8 mouse cellular contexts compared by ENCODE assay signal in genomic region chr15:79229058-79229821, GRCm38 (mm10). TPM values are rescaled to one million over a fixed set of nuclear protein-coding genes. Genes with fewer than 3 reads are reported as not detected.
DNase-seq lines count a peak whose midpoint lies in the region; ATAC-seq and TF ChIP-seq lines count a peak whose summit lies in the region.

Gene Pick1, plus strand, starts transcription at chr15:79229173.
Gene Gm49486, plus strand, starts transcription at chr15:79229391.

- no peaks in the 10 kb centered on the region for H3K27me3 ChIP-seq in heart, embryonic 15.5 days
- no peaks in the 10 kb centered on the region for H3K27me3 ChIP-seq in liver, embryonic 14.5 days (ENCODE audit: control insufficient read depth, insufficient read depth, low read length)
- no peaks in the 10 kb centered on the region for H3K27me3 ChIP-seq in neural tube, embryonic 11.5 days (ENCODE audit: control insufficient read depth, insufficient read depth, low read length)
- H3K27me3 ChIP-seq in stomach, postnatal 0 days (ENCODE audit: control insufficient read depth, insufficient read depth, low read length) = no peaks in the 10 kb centered on the region

- peak; percentile 81 for ATAC-seq in heart, embryonic 15.5 days (replicated peaks; ENCODE audit: insufficient number of reproducible peaks, insufficient read depth, low FRiP score, low read depth)
- ATAC-seq in liver, embryonic 14.5 days (ENCODE audit: insufficient read depth) = peak; percentile 79
- peak; percentile 84 for ATAC-seq in neural tube, embryonic 11.5 days (ENCODE audit: insufficient read depth, low FRiP score, low TSS enrichment)
- ATAC-seq in stomach, postnatal 0 days (ENCODE audit: low FRiP score, low TSS enrichment) = peak; percentile 84

- peak within 1 kb of the TSS; percentile 97 for H3K27ac ChIP-seq in brown adipose tissue, adult 24 weeks (replicated peaks; ENCODE audit: low read depth, low read length)
- peak within 1 kb of the TSS; percentile 96 for H3K27ac ChIP-seq in heart, embryonic 15.5 days
- H3K27ac ChIP-seq in liver, embryonic 14.5 days = peak within 1 kb of the TSS; percentile 63
- peak within 1 kb of the TSS; percentile 97 for H3K27ac ChIP-seq in neural tube, embryonic 11.5 days (ENCODE audit: low read depth, low read length)
- H3K27ac ChIP-seq in stomach, postnatal 0 days (replicated peaks) = peak within 1 kb of the TSS; percentile 96

- H3K4me3 ChIP-seq in brown adipose tissue, adult 24 weeks (ENCODE audit: insufficient read depth, low read depth, low read length) = peak within 1 kb of the TSS; percentile 78
- peak within 1 kb of the TSS; percentile 87 for H3K4me3 ChIP-seq in heart, embryonic 15.5 days
- H3K4me3 ChIP-seq in liver, embryonic 14.5 days (ENCODE audit: insufficient read depth in 1 of 2, low read depth in 2 of 2, low read length in 2 of 2) = peak within 1 kb of the TSS; percentile 74 to 76
- H3K4me3 ChIP-seq in neural tube, embryonic 11.5 days (ENCODE audit: low read depth, low read length) = peak within 1 kb of the TSS; percentile 89
- peak within 1 kb of the TSS; percentile 72 for H3K4me3 ChIP-seq in stomach, postnatal 0 days (ENCODE audit: low read depth, low read length)

- TF ChIP-seq EP300 in liver, embryonic 14.5 days (IDR thresholded peaks at IDR 0.05; ENCODE audit: low read depth) = no peak
- TF ChIP-seq EP300 in stomach, postnatal 0 days (optimal IDR thresholded peaks at IDR 0.05) = no peak

- peak; percentile 90 for DNase-seq in CD4-positive, CD25-positive, alpha-beta regulatory T cell, adult 2 months (ENCODE audit: low read depth, low spot score)
- DNase-seq in fibroblast of lung, adult 2 months (ENCODE audit: low read depth) = peak; percentile 60
- peak; percentile 92 to 95 for DNase-seq in kidney, postnatal 25 days
- peak; percentile 63 to 73 (median 71) for DNase-seq in liver, embryonic 14.5 days (ENCODE audit: low read depth in 3 of 3, low spot score in 3 of 3)
- DNase-seq in neural tube, embryonic 11.5 days (ENCODE audit: low spot score) = peak; percentile 94
- DNase-seq in stomach, postnatal 0 days (ENCODE audit: low spot score) = peak; percentile 91

- H3K4me1 ChIP-seq in brown adipose tissue, adult 24 weeks (ENCODE audit: control insufficient read depth, insufficient read depth, insufficient read length, low read length) = peaks cover 4% of the 10 kb centered on the region
- H3K4me1 ChIP-seq in heart, embryonic 15.5 days (replicated peaks) = peaks cover 13% of the 10 kb centered on the region
- peaks cover 6 to 7% of the 10 kb centered on the region in 2 experiments for H3K4me1 ChIP-seq in liver, embryonic 14.5 days (replicated peaks; ENCODE audit: control insufficient read depth in 2 of 2, insufficient read depth in 2 of 2, low read length in 1 of 2)
- peaks cover 14% of the 10 kb centered on the region for H3K4me1 ChIP-seq in neural tube, embryonic 11.5 days (ENCODE audit: control insufficient read depth, insufficient read depth, low read length)
- peaks cover 3% of the 10 kb centered on the region; the same call in 1 of the 2 replicates for H3K4me1 ChIP-seq in stomach, postnatal 0 days (replicated peaks; ENCODE audit: control insufficient read depth, insufficient read depth)

- H3K36me3 ChIP-seq in heart, embryonic 15.5 days = peaks cover 7% of the 10 kb centered on the region; the same call in 1 of the 2 replicates
- H3K36me3 ChIP-seq in liver, embryonic 14.5 days (replicated peaks; ENCODE audit: control insufficient read depth, insufficient read depth, low read depth) = no peaks in the 10 kb centered on the region
- no peaks in the 10 kb centered on the region; the same call in 1 of the 2 replicates for H3K36me3 ChIP-seq in neural tube, embryonic 11.5 days (ENCODE audit: control insufficient read depth, insufficient read depth, low read length)
- H3K36me3 ChIP-seq in stomach, postnatal 0 days (ENCODE audit: control insufficient read depth, insufficient read depth, low read length) = peaks cover 3% of the 10 kb centered on the region; the same call in 1 of the 2 replicates

- no peaks in the 10 kb centered on the region for H3K9me3 ChIP-seq in heart, embryonic 15.5 days (replicated peaks)
- H3K9me3 ChIP-seq in liver, embryonic 14.5 days (ENCODE audit: control insufficient read depth, low read length) = no peaks in the 10 kb centered on the region
- H3K9me3 ChIP-seq in neural tube, embryonic 11.5 days (ENCODE audit: control insufficient read depth, low read length) = no peaks in the 10 kb centered on the region
- H3K9me3 ChIP-seq in stomach, postnatal 0 days (ENCODE audit: control insufficient read depth, low read length) = no peaks in the 10 kb centered on the region

- H3K4me2 ChIP-seq in heart, embryonic 15.5 days = peak within 1 kb of the TSS; percentile 96
- H3K4me2 ChIP-seq in liver, embryonic 14.5 days (ENCODE audit: low read depth) = peak within 1 kb of the TSS; percentile 99
- H3K4me2 ChIP-seq in neural tube, embryonic 11.5 days (ENCODE audit: low read depth) = peak within 1 kb of the TSS; percentile 98
- peak within 1 kb of the TSS; percentile 100 for H3K4me2 ChIP-seq in stomach, postnatal 0 days (replicated peaks; ENCODE audit: low read depth)

- TF ChIP-seq CTCF in liver, embryonic 14.5 days (IDR thresholded peaks at IDR 0.05; ENCODE audit: low read depth) = 0 out of 2 replicates have a peak, but pooled peaks have one; percentile 21
- peak; percentile 29; the same call in 1 of the 2 replicates for TF ChIP-seq CTCF in stomach, postnatal 0 days (IDR thresholded peaks at IDR 0.05; ENCODE audit: low read depth)

- 1% methylated on average over 51 of the region's 51 CpGs for WGBS in heart, embryonic 15.5 days
- WGBS in liver, embryonic 14.5 days (ENCODE audit: insufficient replicate concordance) = under 1% methylated on average over 49 of the region's 51 CpGs
- WGBS in neural tube, embryonic 11.5 days = 1% methylated on average over 51 of the region's 51 CpGs
- under 1% methylated on average over 51 of the region's 51 CpGs for WGBS in stomach, postnatal 0 days

- peak within 1 kb of the TSS; percentile 86 for H3K9ac ChIP-seq in heart, embryonic 15.5 days
- peak within 1 kb of the TSS; percentile 76 for H3K9ac ChIP-seq in liver, embryonic 14.5 days (replicated peaks)
- peak within 1 kb of the TSS; percentile 90 for H3K9ac ChIP-seq in neural tube, embryonic 11.5 days (ENCODE audit: low read length)
- peak within 1 kb of the TSS; percentile 92 for H3K9ac ChIP-seq in stomach, postnatal 0 days (ENCODE audit: low read length)

RNA-seq across cellular contexts. Expression of gene Pick1, which starts in this region (rescaled TPM):
- polyA plus RNA-seq in brown adipose tissue, adult 24 weeks (2012; ENCODE audit: insufficient read depth, insufficient read length, missing spikeins) = 12.2 and 13.0 TPM in 2 replicates
- polyA plus RNA-seq in heart, embryonic 15.5 days (2015; fragmentation: Nextera tagmentation; extraction: Ambion mirVana) = 29.5 and 39.9 TPM in 2 replicates
- polyA plus RNA-seq in liver, embryonic 14.5 days (2012; rRNA removed) = 9.1 and 12.4 TPM in 2 replicates
- polyA plus RNA-seq in liver, embryonic 14.5 days (2014; fragmentation: Nextera tagmentation; extraction: Ambion mirVana) = 3.5 and 4.2 TPM in 2 replicates
- 27.3 and 28.8 TPM in 2 replicates for polyA plus RNA-seq in neural tube, embryonic 11.5 days (2014; fragmentation: Nextera tagmentation; extraction: Ambion mirVana)
- 25.7 and 26.7 TPM in 2 replicates for polyA plus RNA-seq in stomach, postnatal 0 days (2015; fragmentation: Nextera tagmentation; extraction: Ambion mirVana)

RNA-seq across cellular contexts. Expression of gene Gm49486, which starts in this region (rescaled TPM):
- 1.2 TPM in 1 of 2 replicates, not detected in the other for polyA plus RNA-seq in brown adipose tissue, adult 24 weeks (2012; ENCODE audit: insufficient read depth, insufficient read length, missing spikeins)
- 0.61 and 0.73 TPM in 2 replicates for polyA plus RNA-seq in heart, embryonic 15.5 days (2015; fragmentation: Nextera tagmentation; extraction: Ambion mirVana)
- polyA plus RNA-seq in liver, embryonic 14.5 days (2012; rRNA removed) = 0.04 and 0.06 TPM in 2 replicates
- not detected in 2 replicates for polyA plus RNA-seq in liver, embryonic 14.5 days (2014; fragmentation: Nextera tagmentation; extraction: Ambion mirVana)
- polyA plus RNA-seq in neural tube, embryonic 11.5 days (2014; fragmentation: Nextera tagmentation; extraction: Ambion mirVana) = 0.38 and 0.49 TPM in 2 replicates
- polyA plus RNA-seq in stomach, postnatal 0 days (2015; fragmentation: Nextera tagmentation; extraction: Ambion mirVana) = 0.23 and 0.27 TPM in 2 replicates

Comparison
In these comparisons a context has a peak if more than half of its experiments do, and no peak if none do; other contexts are left out.
1. Peak in every context shown above with its lines: DNase-seq, ATAC-seq, H3K4me3 ChIP-seq and H3K27ac ChIP-seq.